In genomic region chr19:3964030-3964429, GRCm38 (mm10) we compare ENCODE assay signal across 23 mouse cellular contexts. TPM values are rescaled to one million over a fixed set of nuclear protein-coding genes. Genes with fewer than 3 reads are reported as not detected.
DNase-seq lines count a peak whose midpoint lies in the region; ATAC-seq and TF ChIP-seq lines count a peak whose summit lies in the region.
"Had no signal": no experiment of that assay in that cellular context is flagged by ENCODE, and none has a peak within 500 bp of the region (broad histone marks: within the 10 kb centered on the region; RNA-seq: fewer than 3 reads in every experiment).

No protein-coding gene starts in this region.

- H3K9ac ChIP-seq in liver, postnatal 0 days (replicated peaks): no peak overlapping the region
- no peak overlapping the region for H3K9ac ChIP-seq in hindbrain, embryonic 16.5 days (ENCODE audit: low read depth, low read length)
- H3K9ac ChIP-seq: embryonic facial prominence, embryonic 13.5 days; forebrain, embryonic 12.5 days; heart, embryonic 15.5 days; hindbrain, embryonic 13.5 days had no signal

- no peaks in the 10 kb centered on the region for H3K36me3 ChIP-seq in kidney, adult 2 months (ENCODE audit: control insufficient read depth, insufficient read depth, low read length)
- no peaks in the 10 kb centered on the region for H3K36me3 ChIP-seq in liver, postnatal 0 days (replicated peaks; ENCODE audit: insufficient read depth, low read length)
- no peaks in the 10 kb centered on the region for H3K36me3 ChIP-seq in hindbrain, embryonic 16.5 days (ENCODE audit: control insufficient read depth, insufficient read depth, low read length)
- H3K36me3 ChIP-seq: embryonic facial prominence, embryonic 13.5 days; forebrain, embryonic 12.5 days; heart, embryonic 15.5 days; hindbrain, embryonic 13.5 days had no signal

- H3K27ac ChIP-seq in kidney, adult 2 months (ENCODE audit: insufficient read depth, low read depth, low read length): no peak overlapping the region
- H3K27ac ChIP-seq in liver, postnatal 0 days (ENCODE audit: low read depth): no peak overlapping the region
- H3K27ac ChIP-seq in bone marrow, adult 2 months (ENCODE audit: control insufficient read depth, insufficient read depth, low read depth, low read length, poor library complexity): peak overlapping the region; percentile 34; the same call in 1 of the 2 replicates
- H3K27ac ChIP-seq in hindbrain, embryonic 16.5 days (ENCODE audit: low read depth, low read length): no peak overlapping the region
- H3K27ac ChIP-seq: embryonic facial prominence, embryonic 13.5 days; forebrain, embryonic 12.5 days; heart, adult 2 months; heart, embryonic 15.5 days; hindbrain, embryonic 13.5 days had no signal

- no peaks in the 10 kb centered on the region for H3K4me1 ChIP-seq in kidney, adult 2 months (ENCODE audit: control insufficient read depth, insufficient read depth, low read length)
- H3K4me1 ChIP-seq in liver, postnatal 0 days (ENCODE audit: insufficient read depth): no peaks in the 10 kb centered on the region
- H3K4me1 ChIP-seq in bone marrow, adult 2 months (ENCODE audit: control insufficient read depth, insufficient read depth, low read length): peaks cover 1% of the 10 kb centered on the region; the same call in 1 of the 2 replicates
- H3K4me1 ChIP-seq in hindbrain, embryonic 16.5 days (ENCODE audit: control insufficient read depth, insufficient read depth, low read depth, low read length): no peaks in the 10 kb centered on the region
- H3K4me1 ChIP-seq: forebrain, embryonic 12.5 days; hindbrain, embryonic 13.5 days had no signal

- H3K4me2 ChIP-seq in liver, postnatal 0 days (ENCODE audit: low read depth, low read length): no peak overlapping the region
- H3K4me2 ChIP-seq in hindbrain, embryonic 16.5 days (ENCODE audit: low read length): no peak overlapping the region
- H3K4me2 ChIP-seq: embryonic facial prominence, embryonic 13.5 days; forebrain, embryonic 12.5 days; heart, embryonic 11.5 days; heart, embryonic 15.5 days; hindbrain, embryonic 13.5 days had no signal

- no peaks in the 10 kb centered on the region for H3K27me3 ChIP-seq in kidney, adult 2 months (replicated peaks; ENCODE audit: control insufficient read depth, insufficient read depth, low read length)
- H3K27me3 ChIP-seq in liver, postnatal 0 days (ENCODE audit: insufficient read depth, low read length): no peaks in the 10 kb centered on the region
- no peaks in the 10 kb centered on the region for H3K27me3 ChIP-seq in hindbrain, embryonic 16.5 days (replicated peaks; ENCODE audit: control insufficient read depth, insufficient read depth, low read length)
- H3K27me3 ChIP-seq: embryonic facial prominence, embryonic 13.5 days; forebrain, embryonic 12.5 days; heart, embryonic 15.5 days; hindbrain, embryonic 13.5 days had no signal

- 68% methylated on average over 4 of the region's 4 CpGs for WGBS in kidney, adult 2 months
- 59% methylated on average over 4 of the region's 4 CpGs for WGBS in liver, postnatal 0 days (ENCODE audit: insufficient replicate concordance)
- 59% methylated on average over 4 of the region's 4 CpGs for WGBS in bone marrow, adult 2 months
- 87% methylated on average over 4 of the region's 4 CpGs for WGBS in hindbrain, embryonic 16.5 days

- ATAC-seq in liver, postnatal 0 days: 0 out of 2 replicates have a peak, but pooled peaks have one; percentile 10
- no peak for ATAC-seq in hindbrain, embryonic 16.5 days
- ATAC-seq: forebrain, embryonic 16.5 days had no signal

- peak; percentile 25; the same call in 1 of the 2 replicates for TF ChIP-seq CTCF in kidney, adult 2 months (conservative IDR thresholded peaks at IDR 0.05; ENCODE audit: insufficient read depth, insufficient read length, low read depth, low read length)
- peak; percentile 42 for TF ChIP-seq CTCF in liver, postnatal 0 days (IDR thresholded peaks at IDR 0.05; ENCODE audit: low read depth)
- peak; percentile 28 for TF ChIP-seq CTCF in bone marrow, adult 2 months (IDR thresholded peaks at IDR 0.05; ENCODE audit: control insufficient read depth, insufficient read depth, low read length)

- TF ChIP-seq EP300 in liver, postnatal 0 days (IDR thresholded peaks at IDR 0.05; ENCODE audit: low read depth): no peak

- no peak for TF ChIP-seq POLR2A in kidney, adult 2 months (IDR thresholded peaks at IDR 0.05; ENCODE audit: low read depth, low read length)
- no peak for TF ChIP-seq POLR2A in bone marrow, adult 2 months (IDR thresholded peaks at IDR 0.05; ENCODE audit: borderline replicate concordance, control insufficient read depth, low read depth, low read length)

- H3K9me3 ChIP-seq in liver, postnatal 0 days (ENCODE audit: low read length): no peaks in the 10 kb centered on the region
- no peaks in the 10 kb centered on the region for H3K9me3 ChIP-seq in hindbrain, embryonic 16.5 days (ENCODE audit: control insufficient read depth, low read length)
- H3K9me3 ChIP-seq: embryonic facial prominence, embryonic 13.5 days; forebrain, embryonic 12.5 days; heart, embryonic 15.5 days; hindbrain, embryonic 13.5 days had no signal

- no peak overlapping the region for H3K4me3 ChIP-seq in kidney, adult 2 months (ENCODE audit: insufficient read depth, low read depth, low read length)
- no peak overlapping the region for H3K4me3 ChIP-seq in liver, postnatal 0 days (ENCODE audit: low read depth, low read length)
- no peak overlapping the region for H3K4me3 ChIP-seq in bone marrow, adult 2 months (replicated peaks; ENCODE audit: control insufficient read depth, low read depth, low read length)
- H3K4me3 ChIP-seq in hindbrain, embryonic 16.5 days (ENCODE audit: low read length): no peak overlapping the region
- H3K4me3 ChIP-seq: embryonic facial prominence, embryonic 13.5 days; forebrain, embryonic 12.5 days; heart, adult 2 months; heart, embryonic 15.5 days; hindbrain, embryonic 13.5 days had no signal

- DNase-seq in kidney, adult 2 months: no peak
- no peak for DNase-seq in kidney, adult 18-20 months
- no peak for DNase-seq in liver, postnatal 0 days
- DNase-seq in liver: no peak
- no peak for DNase-seq in spleen, adult 18-20 months
- DNase-seq: adrenal gland, adult 8-10 months; adrenal gland, postnatal 36 days; cerebellum, adult 11-12 months; cerebellum, adult 9-11 months; cerebellum, postnatal 36 days; gastrocnemius, postnatal 14 days; heart, adult 2 months; heart, postnatal 14 days had no signal

RNA-seq across cellular contexts. Expression of gene Aldh3b3, which starts 5.6 kb away (rescaled TPM):
- polyA plus RNA-seq in kidney, adult 2 months (2012; rRNA removed): 4.7 and 9.2 TPM in 2 replicates
- 0.04 and 0.13 TPM in 2 replicates for polyA plus RNA-seq in liver, postnatal 0 days (2015; fragmentation: Nextera tagmentation; extraction: Ambion mirVana)
- polyA plus RNA-seq in bone marrow, adult 2 months (2011; ENCODE audit: insufficient read depth, insufficient read length, low replicate concordance, missing spikeins): 1.6 and 4.4 TPM in 2 replicates
- polyA plus RNA-seq in hindbrain, embryonic 16.5 days (2015; fragmentation: Nextera tagmentation; extraction: Ambion mirVana): not detected in 2 replicates
- polyA plus RNA-seq: forebrain, embryonic 12.5 days; forebrain, embryonic 16.5 days; heart, embryonic 11.5 days; heart, embryonic 15.5 days; hindbrain, embryonic 13.5 days had no signal

RNA-seq across cellular contexts. Expression of gene Aldh3b2, which starts 8.1 kb away (rescaled TPM):
- 2.6 and 3.9 TPM in 2 replicates for polyA plus RNA-seq in kidney, adult 2 months (2012; rRNA removed)
- 0.09 and 0.11 TPM in 2 replicates for polyA plus RNA-seq in liver, postnatal 0 days (2015; fragmentation: Nextera tagmentation; extraction: Ambion mirVana)
- 2.4 and 4.2 TPM in 2 replicates for polyA plus RNA-seq in bone marrow, adult 2 months (2011; ENCODE audit: insufficient read depth, insufficient read length, low replicate concordance, missing spikeins)
- polyA plus RNA-seq in hindbrain, embryonic 16.5 days (2015; fragmentation: Nextera tagmentation; extraction: Ambion mirVana): 0.44 and 0.66 TPM in 2 replicates

RNA-seq across cellular contexts. Expression of gene Acy3, which starts 22.3 kb away (rescaled TPM):
- polyA plus RNA-seq in kidney, adult 2 months (2012; rRNA removed): 1,670 and 2,218 TPM in 2 replicates
- polyA plus RNA-seq in liver, postnatal 0 days (2015; fragmentation: Nextera tagmentation; extraction: Ambion mirVana): 19.3 and 22.0 TPM in 2 replicates
- 5.1 and 10.7 TPM in 2 replicates for polyA plus RNA-seq in bone marrow, adult 2 months (2011; ENCODE audit: insufficient read depth, insufficient read length, low replicate concordance, missing spikeins)
- 2.9 and 3.1 TPM in 2 replicates for polyA plus RNA-seq in hindbrain, embryonic 16.5 days (2015; fragmentation: Nextera tagmentation; extraction: Ambion mirVana)

RNA-seq across cellular contexts. Expression of gene Tbx10, which starts 28.5 kb away (rescaled TPM):
- 0.31 and 0.75 TPM in 2 replicates for polyA plus RNA-seq in kidney, adult 2 months (2012; rRNA removed)
- not detected in 2 replicates for polyA plus RNA-seq in liver, postnatal 0 days (2015; fragmentation: Nextera tagmentation; extraction: Ambion mirVana)
- polyA plus RNA-seq in bone marrow, adult 2 months (2011; ENCODE audit: insufficient read depth, insufficient read length, low replicate concordance, missing spikeins): not detected in 2 replicates
- polyA plus RNA-seq in hindbrain, embryonic 16.5 days (2015; fragmentation: Nextera tagmentation; extraction: Ambion mirVana): 0.67 and 0.89 TPM in 2 replicates
- polyA plus RNA-seq: embryonic facial prominence, embryonic 13.5 days; forebrain, embryonic 12.5 days; forebrain, embryonic 16.5 days; frontal cortex, adult 2 months; gonadal fat pad, adult 2 months; heart, embryonic 15.5 days had no signal

RNA-seq across cellular contexts. Expression of gene Unc93b1, which starts 29.0 kb away (rescaled TPM):
- 52.3 and 55.7 TPM in 2 replicates for polyA plus RNA-seq in kidney, adult 2 months (2012; rRNA removed)
- polyA plus RNA-seq in liver, postnatal 0 days (2015; fragmentation: Nextera tagmentation; extraction: Ambion mirVana): 42.6 and 48.1 TPM in 2 replicates
- polyA plus RNA-seq in bone marrow, adult 2 months (2011; ENCODE audit: insufficient read depth, insufficient read length, low replicate concordance, missing spikeins): 80.1 and 177 TPM in 2 replicates
- polyA plus RNA-seq in hindbrain, embryonic 16.5 days (2015; fragmentation: Nextera tagmentation; extraction: Ambion mirVana): 12.4 and 14.1 TPM in 2 replicates

Comparison
In these comparisons a context has a peak if more than half of its experiments do, and no peak if none do; other contexts are left out.
1. RNA of gene Acy3, which starts 22.3 kb away (polyA plus RNA-seq): 1,670 to 2,218 TPM in kidney, adult 2 months; 19.3 to 22.0 TPM in liver, postnatal 0 days, 5.1 to 10.7 TPM in bone marrow, adult 2 months and 2.9 to 3.1 TPM in hindbrain, embryonic 16.5 days; every median in the first group is over 10 times any median in the second.
2. Peak in every context shown above with its lines, with median percentiles within 50 percentile points of each other: CTCF ChIP-seq.